Mouse (Mus musculus) myocyte (in vitro differentiated cells): ENCODE data around the gene Foxd3. TPM values are rescaled to one million over a fixed set of nuclear protein-coding genes. Genes with fewer than 3 reads are reported as not detected.

Experiments used
- H3K27me3 ChIP-seq: one replicate; pipeline ENCODE4 v1.6.1; 2011; ENCODE audit not compliant: control insufficient read depth, insufficient read depth, insufficient read length
- H3K36me3 ChIP-seq: one replicate; pipeline ENCODE4 v1.6.1; 2011; ENCODE audit not compliant: control insufficient read depth, insufficient read depth
- H3K4me2 ChIP-seq: one replicate; pipeline ENCODE4 v1.6.1; 2011; ENCODE audit warnings: low read depth, control low read depth
- H3K4me3 ChIP-seq: one replicate; pipeline ENCODE4 v1.5.1; 2011; ENCODE audit warnings: mild to moderate bottlenecking, control low read depth, moderate library complexity
- H3K79me2 ChIP-seq: one replicate; pipeline ENCODE4 v1.6.1; 2011; ENCODE audit not compliant: control insufficient read depth, insufficient read depth
- H3ac ChIP-seq: one replicate; pipeline ENCODE4 v1.6.1; 2011; ENCODE audit not compliant: control insufficient read depth, insufficient read length
- CEBPB ChIP-seq: IDR thresholded peaks from 2 replicates; pipeline ENCODE4 v1.6.1; 2011; ENCODE audit warnings: mild to moderate bottlenecking, moderate library complexity; ENCODE audit not compliant: poor library complexity, insufficient read depth, severe bottlenecking
- E2F4 ChIP-seq: IDR thresholded peaks from one replicate; pipeline ENCODE4 v1.6.1; 2011; ENCODE audit warnings: mild to moderate bottlenecking, control low read depth, moderate library complexity; ENCODE audit not compliant: insufficient read depth
- MAX ChIP-seq: IDR thresholded peaks from one replicate; pipeline ENCODE4 v1.6.1; 2011; ENCODE audit warnings: low read depth, mild to moderate bottlenecking, control low read depth
- MYOD1 ChIP-seq, 3 experiments: IDR thresholded peaks; one replicate each; pipeline ENCODE4 v1.6.1; 2011; ENCODE audit warnings: control low read depth in 2 of 3, low read depth in 2 of 3, mild to moderate bottlenecking in 2 of 3, moderate library complexity in 1 of 3; ENCODE audit not compliant: insufficient read length in 2 of 3, control insufficient read depth in 1 of 3
- MYOG ChIP-seq, 3 experiments: IDR thresholded peaks; one replicate each; pipeline ENCODE4 v1.6.1; 2011; ENCODE audit warnings: control low read depth in 2 of 3, low read depth in 2 of 3, mild to moderate bottlenecking in 2 of 3; ENCODE audit not compliant: insufficient read length in 2 of 3, control insufficient read depth in 1 of 3, insufficient read depth in 1 of 3
- POLR2A ChIP-seq: IDR thresholded peaks from one replicate; pipeline ENCODE4 v1.6.1; 2011; ENCODE audit warnings: low read depth, mild to moderate bottlenecking, control low read depth, moderate library complexity; ENCODE audit not compliant: insufficient read length
- POLR2AphosphoS2 ChIP-seq: IDR thresholded peaks from one replicate; pipeline ENCODE4 v1.6.1; 2011; ENCODE audit warnings: low read depth, control low read depth; ENCODE audit not compliant: insufficient read length
- REST ChIP-seq: IDR thresholded peaks from one replicate; pipeline ENCODE4 v1.6.1; 2011; ENCODE audit warnings: mild to moderate bottlenecking, control low read depth, moderate library complexity; ENCODE audit not compliant: insufficient read depth, insufficient read length
- SRF ChIP-seq: IDR thresholded peaks from one replicate; pipeline ENCODE4 v1.6.1; 2011; ENCODE audit warnings: low read depth; ENCODE audit not compliant: control insufficient read depth, insufficient read length
- TCF12 ChIP-seq: IDR thresholded peaks from one replicate; pipeline ENCODE4 v1.6.1; 2011; ENCODE audit warnings: mild to moderate bottlenecking, control low read depth; ENCODE audit not compliant: poor library complexity, insufficient read depth, severe bottlenecking
- TCF3 ChIP-seq: IDR thresholded peaks from one replicate; pipeline ENCODE4 v1.6.1; 2011; ENCODE audit warnings: low read depth, control low read depth; ENCODE audit not compliant: insufficient read length
- USF1 ChIP-seq: IDR thresholded peaks from one replicate; pipeline ENCODE4 v1.6.1; 2011; ENCODE audit warnings: low read depth, mild to moderate bottlenecking, control low read depth, moderate library complexity
- polyA plus RNA-seq: library from polyadenylated mRNA; unstranded; fragments of >200 nt; fragmentation: generic; extraction: Trizol; gene quantifications from one replicate; pipeline ENCODE4 v1.2.1, GENCODE M21; 2012; ENCODE audit warnings: missing spikeins

Gene Foxd3
- not detected for polyA plus RNA-seq

GRCm38 (mm10) chr4:99655937-99656604 lies at the start of gene Foxd3:
Gene Foxd3, plus strand, starts transcription at chr4:99656299.
- Histone ChIP-seq H3K4me2 (no peak within 1 kb of the TSS), H3K36me3 (no peaks in the 10 kb centered on the region), H3ac (no peak within 1 kb of the TSS), H3K4me3 (no peak within 1 kb of the TSS), H3K79me2 (no peaks in the 10 kb centered on the region), H3K27me3 (no peaks in the 10 kb centered on the region)
- TF ChIP-seq POLR2A (no peak), CEBPB (no peak), E2F4 (no peak), USF1 (no peak), TCF3 (no peak)

- Histone ChIP-seq H3K79me2 (no peaks in the 10 kb centered on the region), H3K27me3 (no peaks in the 10 kb centered on the region), H3K4me3 (no peak overlapping the region), H3K36me3 (no peaks in the 10 kb centered on the region), H3ac (no peak overlapping the region), H3K4me2 (no peak overlapping the region)
- TF ChIP-seq E2F4: no peak
- TF ChIP-seq TCF3: no peak
- no peak for TF ChIP-seq POLR2AphosphoS2
- TF ChIP-seq MAX: no peak
- no peak for TF ChIP-seq POLR2A
- no peak for TF ChIP-seq SRF
- no peak for TF ChIP-seq MYOD1 (IDR thresholded peaks at IDR 0.05; ENCODE audit: control insufficient read depth in 1 of 3, insufficient read length in 2 of 3, low read depth in 2 of 3)
- no peak for TF ChIP-seq USF1
- TF ChIP-seq REST: no peak
- TF ChIP-seq CEBPB: no peak
- TF ChIP-seq TCF12: no peak
- TF ChIP-seq MYOG (IDR thresholded peaks at IDR 0.05; ENCODE audit: control insufficient read depth in 1 of 3, insufficient read depth in 1 of 3, insufficient read length in 2 of 3, low read depth in 2 of 3): no peak
Observed at GRCm38 (mm10) chr4:99612156-99612555, 43.9 kb upstream of the Foxd3 start.

GRCm38 (mm10) chr4:99612609-99613350 lies 43.3 kb upstream of the Foxd3 start:
- no peaks in the 10 kb centered on the region for H3K36me3 ChIP-seq
- H3K4me3 ChIP-seq: no peak overlapping the region
- 0 out of 2 replicates have a peak, but pooled peaks have one; percentile 10 for TF ChIP-seq CEBPB
- no peak for TF ChIP-seq E2F4
- H3ac ChIP-seq: no peak overlapping the region
- no peaks in the 10 kb centered on the region for H3K27me3 ChIP-seq
- H3K4me2 ChIP-seq: no peak overlapping the region
- H3K79me2 ChIP-seq: no peaks in the 10 kb centered on the region

GRCm38 (mm10) chr4:99626047-99626844 lies 29.9 kb upstream of the Foxd3 start:
- Histone ChIP-seq H3K4me3 (no peak overlapping the region), H3K27me3 (no peaks in the 10 kb centered on the region), H3K4me2 (peak overlapping the region; percentile 30), H3ac (no peak overlapping the region), H3K36me3 (no peaks in the 10 kb centered on the region), H3K79me2 (no peaks in the 10 kb centered on the region)
- TF ChIP-seq TCF3 (peak; percentile 29), MYOD1 (IDR thresholded peaks at IDR 0.05; ENCODE audit: control insufficient read depth in 1 of 3, insufficient read length in 2 of 3, low read depth in 2 of 3) (peak in 2 of 3 experiments; percentile 33 to 72), REST (no peak), MYOG (IDR thresholded peaks at IDR 0.05; ENCODE audit: control insufficient read depth in 1 of 3, insufficient read depth in 1 of 3, insufficient read length in 2 of 3, low read depth in 2 of 3) (peak; percentile 7 to 75 (median 47)), TCF12 (peak; percentile 29), POLR2AphosphoS2 (no peak)

- no peak for TF ChIP-seq REST
- TF ChIP-seq TCF12: no peak
- no peak for TF ChIP-seq MYOG (IDR thresholded peaks at IDR 0.05; ENCODE audit: control insufficient read depth in 1 of 3, insufficient read depth in 1 of 3, insufficient read length in 2 of 3, low read depth in 2 of 3)
- TF ChIP-seq POLR2AphosphoS2: no peak
- H3K4me3 ChIP-seq: no peak overlapping the region
Observed at GRCm38 (mm10) chr4:99627057-99627456, 29.0 kb upstream of the Foxd3 start.

More at GRCm38 (mm10) chr4:99627057-99627456, 29.0 kb upstream of the Foxd3 start:
- no peaks in the 10 kb centered on the region for H3K27me3 ChIP-seq
- no peaks in the 10 kb centered on the region for H3K79me2 ChIP-seq
- H3K36me3 ChIP-seq: no peaks in the 10 kb centered on the region
- H3K4me2 ChIP-seq: no peak overlapping the region
- no peak overlapping the region for H3ac ChIP-seq
